Mouse (Mus musculus) layer of hippocampus, adult 18-20 months (tissue): ENCODE data around the gene Slc38a3. TPM values are rescaled to one million over a fixed set of nuclear protein-coding genes. Genes with fewer than 3 reads are reported as not detected.

ENCODE experiments used
- DNase-seq, 2 experiments: peaks; one replicate each; pipeline ENCODE4 v3.0.0; 2022; ENCODE audit warnings: low spot score in 2 of 2
- total RNA-seq, 2 experiments: library from RNA; stranded (reverse); gene quantifications; 2 replicates each; pipeline ENCODE4 v1.2.3; 2021

The Slc38a3 gene
- total RNA-seq, 2 experiments from 2014 or later: 57.8 to 62.6 TPM

- no peak for DNase-seq
Observed at GRCm38 (mm10) chr9:107620954-107621353, 48.4 kb downstream of the Slc38a3 start.

- no peak for DNase-seq
Observed at GRCm38 (mm10) chr9:107619546-107619879, 49.8 kb downstream of the Slc38a3 start.

DNA sequence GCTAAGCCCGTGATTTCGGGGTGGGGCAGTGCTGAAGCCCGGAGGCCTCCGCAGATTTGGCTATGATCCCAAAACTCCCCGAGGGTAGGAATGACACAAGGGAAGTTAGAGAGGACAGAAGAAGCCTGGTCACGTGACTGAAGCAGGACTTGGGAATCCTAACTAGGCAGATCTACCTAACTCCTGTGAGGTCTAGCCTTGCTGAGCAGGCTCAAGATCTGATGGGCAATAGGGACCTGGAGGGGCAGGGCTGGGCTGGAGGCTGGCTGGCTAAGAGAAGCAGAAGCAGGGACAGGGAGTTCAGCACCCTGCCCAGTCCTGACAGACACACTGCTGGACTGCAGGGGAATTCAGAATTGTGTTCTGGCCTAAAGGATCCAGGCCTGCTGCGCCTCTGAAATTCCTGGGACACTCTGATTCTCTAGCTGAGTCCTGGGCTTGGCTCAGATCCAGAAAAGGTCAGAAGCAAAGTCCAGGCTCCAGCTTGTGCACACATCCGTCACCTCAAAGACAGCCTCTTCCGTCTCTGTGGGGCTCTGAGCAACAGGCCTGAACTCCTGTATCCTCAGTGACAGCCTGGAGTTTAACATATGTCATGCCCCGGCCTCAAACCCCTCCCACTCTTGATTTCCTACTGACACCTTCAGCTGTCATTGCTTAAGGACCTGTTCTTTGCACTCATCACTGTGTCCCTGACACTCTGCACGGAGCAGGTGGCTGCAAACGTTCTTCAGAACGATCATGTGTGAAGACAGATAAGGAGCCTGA, 50.4 kb downstream of the Slc38a3 start:
- DNase-seq: no peak

DNA sequence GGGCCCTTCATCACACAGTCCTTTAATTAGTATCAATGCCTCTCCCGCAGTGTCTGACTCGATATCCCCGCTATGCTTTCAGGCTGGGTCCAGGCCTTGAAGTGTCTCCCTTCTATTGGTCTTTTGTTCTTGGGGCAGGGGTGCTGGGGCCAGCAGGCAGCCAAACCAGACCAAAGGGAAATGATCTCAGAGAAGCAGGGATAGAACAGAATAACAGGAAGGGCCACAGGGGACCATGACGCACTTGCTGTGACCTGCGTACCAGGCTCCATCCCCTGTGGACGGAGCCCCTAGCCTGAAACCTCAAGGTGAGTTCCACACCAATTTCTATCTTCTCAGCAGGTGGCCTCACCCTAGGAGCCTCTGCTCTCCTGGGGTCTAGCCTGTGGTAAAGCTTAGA, 51.2 kb downstream of the Slc38a3 start:
- DNase-seq: no peak

DNA sequence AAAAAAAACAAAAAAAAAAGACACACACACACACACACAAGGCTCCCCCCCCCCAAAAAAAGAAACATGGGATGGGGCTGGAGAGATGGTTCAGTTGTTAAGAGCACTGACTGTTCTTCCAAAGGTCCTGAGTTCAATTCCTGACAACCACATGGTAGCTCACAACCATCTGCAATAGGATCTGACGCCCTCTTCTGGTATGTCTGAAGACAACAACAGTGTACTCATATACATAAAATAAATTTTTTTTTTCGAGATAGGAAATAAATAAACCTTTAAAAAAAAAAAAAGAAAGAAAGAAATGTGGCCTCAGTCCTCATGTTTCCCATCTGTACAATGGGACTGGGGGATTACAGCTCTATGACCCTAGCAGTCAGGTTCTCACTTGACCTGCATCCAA, 51.9 kb downstream of the Slc38a3 start:
- no peak for DNase-seq

DNA sequence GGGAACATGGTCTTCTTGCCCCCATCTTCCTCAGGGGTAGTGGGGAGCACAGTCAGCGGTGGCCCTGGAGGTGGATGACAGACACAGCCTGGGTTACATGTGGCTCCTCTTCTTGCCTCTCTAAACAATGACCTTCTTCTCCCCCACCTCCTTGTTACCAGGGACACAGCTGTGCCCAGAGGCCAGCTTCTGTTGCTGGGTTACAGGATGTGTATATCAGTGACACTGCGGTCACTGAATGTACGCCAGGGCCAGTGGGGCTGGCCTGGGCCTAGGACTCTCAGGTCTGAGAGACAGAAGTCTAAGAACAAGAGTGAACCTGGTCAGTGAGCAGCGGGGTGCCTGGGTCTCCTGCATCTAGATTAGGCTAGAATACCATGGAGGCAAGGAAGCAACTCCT, 54.3 kb downstream of the Slc38a3 start:
- DNase-seq: no peak

DNA sequence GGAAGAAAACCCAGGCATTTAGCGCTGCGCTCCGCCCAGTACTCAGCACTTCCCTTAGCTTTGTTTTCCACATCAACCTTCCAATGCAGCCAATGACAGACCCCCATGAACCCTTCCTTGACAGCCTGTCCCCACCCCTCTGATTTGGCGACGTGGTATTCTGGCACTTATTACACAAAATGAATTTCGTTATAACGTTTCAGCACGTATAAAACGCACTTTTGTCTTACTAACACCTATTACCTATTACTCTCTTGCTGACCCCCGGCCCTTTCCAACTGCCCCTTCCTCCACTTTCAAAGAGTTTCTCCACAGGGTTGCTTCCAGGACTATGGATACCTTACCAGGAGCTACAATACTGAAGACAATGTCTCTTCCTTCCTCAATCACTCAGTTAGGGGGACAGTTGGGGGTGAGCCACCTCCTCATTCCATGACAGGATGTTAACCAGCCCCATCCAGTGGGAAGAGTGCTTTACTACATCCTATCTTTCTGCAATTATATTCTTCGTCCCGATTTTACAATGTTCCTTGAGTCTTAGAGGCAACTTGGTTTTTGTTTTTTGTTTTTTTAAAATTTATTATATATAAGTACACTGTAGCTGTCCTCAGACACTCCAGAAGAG, 56.3 kb downstream of the Slc38a3 start:
- DNase-seq: no peak

DNA sequence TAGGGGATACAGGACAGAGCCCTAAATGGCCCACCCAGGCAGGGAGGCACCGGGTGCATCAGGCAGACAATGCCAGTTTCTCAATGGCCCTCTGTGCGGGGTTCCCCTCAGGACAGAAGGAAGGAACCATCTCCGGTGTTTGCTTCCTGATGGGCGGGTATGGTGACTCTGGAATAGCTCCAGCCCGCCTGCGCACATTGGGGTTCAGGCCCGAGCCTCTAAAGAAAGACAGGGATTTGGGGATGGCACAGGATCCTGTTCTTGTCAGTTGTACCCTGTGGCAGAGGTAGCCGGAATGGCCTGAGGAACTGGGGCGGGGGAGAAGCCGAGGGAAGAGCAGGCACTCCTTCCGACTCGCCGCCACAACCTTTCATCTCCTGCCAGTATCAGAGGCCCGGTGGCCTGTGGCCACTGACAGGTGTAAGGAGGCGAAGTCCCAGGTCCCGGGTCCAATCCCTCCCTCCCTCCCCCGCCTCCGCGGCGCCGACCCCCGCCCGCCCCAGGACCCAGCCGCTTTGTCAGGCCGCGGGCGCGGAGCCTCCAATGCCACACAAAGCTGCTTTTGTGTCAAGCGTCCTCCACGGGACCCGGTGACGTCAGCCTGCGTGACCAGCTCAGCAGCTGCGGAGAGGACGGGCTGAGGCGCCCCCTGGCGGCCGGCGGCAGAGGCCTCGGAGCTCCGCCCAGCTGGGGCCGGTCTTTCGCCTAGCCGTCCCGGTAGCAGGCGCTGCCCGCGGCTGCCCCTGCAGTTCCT, 57.0 kb downstream of the Slc38a3 start:
- DNase-seq: peak; percentile 98

GRCm38 (mm10) chr9:107611456-107612190, 57.7 kb downstream of the Slc38a3 start:
- DNase-seq: no peak

GRCm38 (mm10) chr9:107609433-107609830, 59.9 kb downstream of the Slc38a3 start:
- no peak for DNase-seq

DNA sequence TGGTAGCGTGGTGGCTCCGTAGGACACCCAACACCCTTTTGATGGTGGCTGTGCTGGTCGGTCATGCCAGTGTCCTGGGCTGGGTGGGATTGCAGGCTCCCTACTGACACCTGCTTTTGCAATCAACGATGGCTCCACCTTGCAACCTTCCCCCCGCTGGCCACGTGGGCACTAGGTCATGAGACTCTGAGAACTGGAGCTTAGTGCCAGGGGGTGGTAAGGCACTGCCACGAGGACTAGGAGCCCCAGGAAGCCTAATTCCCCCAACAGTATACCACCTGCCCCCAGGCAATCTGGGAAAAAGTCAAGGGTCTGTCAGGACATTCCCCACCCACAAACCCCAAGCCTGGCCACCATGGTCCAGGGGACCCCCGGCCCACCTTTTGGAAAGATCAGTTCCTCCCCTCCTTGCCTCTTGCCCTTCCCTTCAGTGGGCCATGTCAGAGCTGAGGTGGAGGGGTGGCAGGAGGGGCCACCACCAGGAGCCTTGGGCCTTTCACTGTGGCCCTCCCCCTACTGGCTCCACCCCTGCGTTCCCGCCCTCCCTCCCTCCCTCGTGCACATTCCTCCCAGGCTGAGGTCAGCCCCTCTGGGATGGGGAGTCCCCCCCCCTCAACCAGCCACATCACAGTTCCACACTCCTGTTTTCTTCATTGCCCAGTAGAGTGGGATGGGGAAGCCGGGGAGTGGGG, 60.4 kb downstream of the Slc38a3 start, which contains the start of gene Sema3b:
Gene Sema3b, minus strand, starts transcription at position 489 of the 692 bp plus-strand sequence.
- no peak for DNase-seq

GRCm38 (mm10) chr9:107607653-107608245, 61.6 kb downstream of the Slc38a3 start:
- DNase-seq: no peak

- no peak for DNase-seq
Observed at GRCm38 (mm10) chr9:107607036-107607435, 62.3 kb downstream of the Slc38a3 start.

DNA sequence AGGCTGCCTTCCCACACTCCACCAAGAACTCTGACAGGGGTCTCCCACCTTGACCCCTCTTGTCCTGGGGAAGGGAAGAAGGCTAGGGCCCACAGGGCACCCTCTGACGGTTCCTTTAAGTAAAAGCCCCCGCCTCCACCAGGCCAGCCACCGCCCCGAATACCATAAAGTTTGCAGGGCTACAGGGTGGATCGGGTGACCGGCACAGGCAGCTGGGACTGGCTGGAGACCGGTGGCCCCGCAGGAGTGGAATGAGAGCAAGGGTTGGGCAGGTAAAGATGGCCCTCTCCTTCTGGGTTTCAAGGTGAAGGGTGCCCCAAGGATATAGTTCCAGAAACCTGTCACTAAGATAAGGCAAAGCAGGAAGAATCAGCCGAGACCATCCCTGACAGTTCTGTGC, 62.7 kb downstream of the Slc38a3 start:
- DNase-seq: no peak

- no peak for DNase-seq
Observed at GRCm38 (mm10) chr9:107605041-107605661, 64.2 kb downstream of the Slc38a3 start.

DNA sequence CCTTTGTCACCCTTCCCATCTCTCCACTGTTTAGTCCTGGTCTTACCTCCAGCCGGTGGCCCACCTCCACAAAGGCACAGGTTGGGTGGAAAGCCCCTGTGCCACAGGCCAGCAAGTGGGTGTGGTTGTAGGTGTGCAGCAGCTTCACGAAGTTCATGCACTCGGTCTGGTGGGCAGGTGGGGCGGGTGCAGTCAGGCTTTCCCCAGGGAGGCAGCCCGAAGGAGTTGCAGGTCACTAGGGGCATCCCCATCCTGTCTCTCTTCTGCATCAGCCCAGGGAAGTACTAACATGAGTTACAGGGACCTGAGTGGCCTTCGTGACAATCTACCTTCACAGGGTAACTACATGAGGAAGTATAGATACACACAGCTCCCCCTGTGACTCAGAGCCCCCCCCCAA, 66.1 kb downstream of the Slc38a3 start:
- no peak for DNase-seq

- peak; percentile 78 to 92 for DNase-seq
Observed at GRCm38 (mm10) chr9:107602068-107602648, 67.2 kb downstream of the Slc38a3 start.

GRCm38 (mm10) chr9:107601275-107601674, 68.1 kb downstream of the Slc38a3 start:
- no peak for DNase-seq

GRCm38 (mm10) chr9:107600745-107601144, 68.6 kb downstream of the Slc38a3 start:
- no peak for DNase-seq
